Mouse (Mus musculus) liver, postnatal 0 days (tissue): ENCODE measurements at regions not wholly inside any gene's neighbourhood (a gene's known extent, or its start where the extent isn't known, plus 50 kb on each side); places are given as distances from the start of the nearest gene placed in this dataset.

Source experiments
- CTCF ChIP-seq: sonication (generic); IDR thresholded peaks from 2 replicates; pipeline ENCODE4 v1.5.1; 2016; ENCODE audit warnings: antibody characterized with exemption, low read depth
- EP300 ChIP-seq: IDR thresholded peaks from 2 replicates; pipeline ENCODE4 v1.6.1; 2016; ENCODE audit warnings: antibody characterized with exemption, low read depth, mild to moderate bottlenecking

- TF ChIP-seq CTCF (no peak), EP300 (no peak)
These were observed 469.3 kb upstream of the Plxna2 start for GRCm38 (mm10) chr1:194148416-194149364.
